Mouse (Mus musculus): Measurements from ENCODE around the gene E130309D02Rik.

The E130309D02Rik gene

DNA sequence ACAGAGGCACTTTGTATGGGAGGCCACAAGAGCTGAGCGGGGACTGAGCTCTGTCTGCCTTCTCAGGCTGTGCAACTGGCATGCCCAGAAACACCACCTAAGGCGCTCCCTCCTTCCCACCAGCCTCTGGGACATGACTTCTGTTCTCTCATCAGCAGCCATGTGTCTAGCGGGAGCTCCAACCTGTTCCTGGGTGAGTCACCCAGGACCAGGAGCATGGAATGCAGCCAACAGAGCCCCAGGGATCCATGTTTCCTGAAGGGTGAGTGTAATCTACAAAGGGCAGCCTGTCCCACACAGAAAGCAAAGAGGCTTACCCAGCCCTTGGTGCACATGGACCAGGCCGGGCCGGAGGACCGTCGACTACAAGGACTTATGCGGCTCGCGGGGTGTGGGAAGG is 50.5 kb downstream of the E130309D02Rik start:
- DNase-seq, result no peak

DNA sequence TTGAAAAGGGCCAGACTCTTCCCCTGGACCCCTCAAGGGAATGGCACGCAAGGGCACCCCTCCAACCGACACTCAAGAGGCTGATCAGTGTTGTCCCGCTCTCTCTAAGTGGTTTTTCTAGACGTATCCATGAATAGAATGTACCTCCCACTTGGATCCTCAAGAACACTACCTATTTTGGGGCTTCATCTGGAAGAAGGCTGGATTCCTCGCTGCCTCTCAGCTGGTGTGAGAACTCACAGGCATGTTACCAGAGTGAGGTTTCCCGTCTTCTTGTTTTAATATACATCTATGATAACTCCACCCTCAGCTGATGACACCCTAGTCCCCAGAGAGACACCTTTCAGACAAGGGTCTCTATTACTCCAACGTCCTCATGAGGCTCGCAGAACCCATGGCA is 53.5 kb downstream of the E130309D02Rik start:
- DNase-seq, result peak; percentile 62

DNA sequence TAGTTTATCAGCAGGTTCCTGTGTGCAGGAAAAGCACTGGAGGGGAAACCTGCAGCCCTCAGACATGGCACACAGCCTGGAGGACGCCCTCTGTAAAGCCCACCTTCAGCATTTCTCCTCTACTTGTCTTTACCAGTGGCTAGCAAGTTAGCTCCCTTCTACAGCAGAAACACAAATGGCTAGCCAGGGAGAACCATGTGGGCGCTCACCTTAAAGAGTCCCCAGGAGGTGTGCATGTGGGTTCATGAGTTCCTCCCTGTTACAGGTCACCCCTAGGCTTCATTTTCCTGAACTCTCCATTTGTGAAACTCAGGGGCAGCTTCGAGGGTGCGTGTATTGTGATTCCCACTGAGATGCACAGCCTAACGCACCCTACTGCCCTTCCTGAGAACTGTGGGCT is 59.4 kb downstream of the E130309D02Rik start:
- no peak for DNase-seq

DNA sequence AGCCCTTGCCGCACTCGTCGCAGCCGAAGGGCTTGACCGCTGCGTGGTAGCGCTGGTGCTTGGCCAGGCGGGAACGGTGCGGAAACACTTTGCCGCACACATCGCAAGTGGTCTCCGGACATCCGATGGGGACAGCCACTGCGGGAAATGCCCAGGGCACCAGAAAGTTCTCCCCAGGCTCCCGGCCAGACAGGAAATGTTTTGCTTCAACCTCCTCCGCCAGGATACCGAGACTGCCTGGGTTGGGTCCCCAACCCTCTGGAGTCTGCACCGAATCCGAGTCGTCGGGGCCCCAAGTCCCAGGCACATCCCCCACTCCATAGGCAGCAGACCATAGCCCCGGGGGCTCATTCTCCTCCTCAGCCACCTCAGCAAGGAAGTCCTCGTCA is 60.0 kb downstream of the E130309D02Rik start:
- DNase-seq, result no peak

DNA sequence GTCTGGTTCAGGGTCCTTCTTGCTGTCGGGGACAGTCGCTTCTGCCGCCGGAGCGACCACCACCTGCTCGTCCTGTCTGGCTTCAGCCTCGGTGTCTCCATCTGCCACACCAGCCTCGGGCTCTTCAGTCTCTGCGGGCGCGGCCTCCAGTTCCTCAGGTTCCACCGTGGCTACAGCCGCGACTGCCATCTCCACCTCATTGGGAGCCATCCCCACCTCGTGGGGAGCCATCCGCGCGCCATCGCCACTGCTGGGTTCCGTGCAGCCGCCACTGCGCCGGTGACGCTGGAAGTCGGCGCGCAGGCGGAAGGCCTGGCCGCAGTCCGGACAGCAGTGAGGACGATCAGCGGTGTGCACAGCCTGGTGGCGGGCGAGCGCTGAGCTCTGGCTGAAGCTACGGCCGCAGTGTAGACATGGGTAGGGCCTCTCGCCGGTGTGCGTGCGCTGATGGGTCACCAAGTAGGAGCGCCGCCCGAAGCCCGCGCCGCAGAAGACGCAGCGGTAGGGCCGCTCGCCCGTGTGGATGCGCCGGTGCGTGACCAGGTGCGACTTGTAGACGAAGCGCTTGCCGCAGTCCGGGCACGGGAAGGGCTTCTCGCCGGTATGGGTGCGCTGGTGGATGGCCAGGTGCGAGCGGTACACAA is 60.6 kb downstream of the E130309D02Rik start:
- no peak for DNase-seq

DNA sequence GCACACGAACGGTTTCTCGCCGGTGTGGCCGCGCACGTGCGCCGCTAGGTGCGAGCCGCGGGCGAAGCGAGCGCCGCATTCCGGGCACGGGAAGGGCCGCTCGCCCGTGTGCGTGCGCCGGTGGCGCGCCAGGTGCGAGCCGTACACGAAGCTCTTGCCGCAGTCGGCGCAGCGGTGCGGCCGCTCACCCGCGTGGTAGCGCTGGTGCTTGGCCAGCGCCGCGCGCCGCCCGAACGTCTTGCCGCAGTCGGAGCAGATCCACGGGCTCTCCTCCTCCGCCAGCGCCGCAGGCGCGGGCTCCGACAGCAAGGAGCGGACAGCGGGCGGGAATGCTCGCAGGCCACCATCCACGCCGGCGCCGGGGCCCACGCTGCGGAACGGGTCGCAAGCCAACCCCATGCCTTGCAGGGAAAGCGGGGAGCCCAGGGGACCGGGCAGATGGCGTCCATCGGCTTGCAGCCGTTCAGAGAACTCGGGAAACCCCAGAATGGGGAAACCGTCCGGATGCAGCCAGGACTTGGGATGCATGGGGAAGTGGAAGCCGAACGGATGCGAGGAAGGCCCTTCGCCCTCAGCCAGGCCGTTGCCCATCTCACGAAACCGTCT is 61.2 kb downstream of the E130309D02Rik start:
- DNase-seq, result peak; percentile 43

DNA sequence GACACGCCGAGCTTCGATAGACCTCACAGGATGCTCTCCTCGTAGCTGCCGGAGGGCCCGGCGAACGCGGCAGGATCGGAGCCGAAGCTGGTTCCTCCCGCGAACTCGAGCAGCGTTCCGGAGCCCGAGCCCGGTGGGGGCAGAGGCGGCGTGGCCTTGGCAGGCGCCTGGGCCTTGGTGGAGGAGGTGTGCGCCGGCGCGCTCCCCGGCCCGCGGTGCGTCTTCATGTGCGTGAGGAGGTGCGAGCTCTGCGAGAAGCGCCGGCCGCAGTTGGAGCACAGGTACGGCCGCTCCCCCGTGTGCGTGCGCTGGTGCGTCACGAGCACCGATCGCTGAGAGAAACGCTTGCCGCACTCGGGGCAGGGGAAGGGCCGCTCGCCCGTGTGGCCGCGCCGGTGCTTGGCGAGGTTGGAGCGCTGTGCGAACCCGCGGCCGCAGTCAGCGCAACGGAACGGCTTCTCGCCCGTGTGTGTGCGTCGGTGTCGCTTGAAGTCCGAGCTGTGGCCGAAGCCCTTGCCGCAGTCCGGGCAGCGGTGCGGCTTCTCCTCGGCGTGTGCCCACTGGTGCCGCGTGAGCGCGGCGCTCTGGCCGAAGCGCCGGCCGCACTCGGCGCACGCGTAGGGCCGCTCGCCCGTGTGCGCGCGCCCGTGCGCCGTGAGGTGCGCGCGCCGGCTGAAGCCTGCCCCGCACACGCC is 61.8 kb downstream of the E130309D02Rik start:
- peak; percentile 35 for DNase-seq

DNA sequence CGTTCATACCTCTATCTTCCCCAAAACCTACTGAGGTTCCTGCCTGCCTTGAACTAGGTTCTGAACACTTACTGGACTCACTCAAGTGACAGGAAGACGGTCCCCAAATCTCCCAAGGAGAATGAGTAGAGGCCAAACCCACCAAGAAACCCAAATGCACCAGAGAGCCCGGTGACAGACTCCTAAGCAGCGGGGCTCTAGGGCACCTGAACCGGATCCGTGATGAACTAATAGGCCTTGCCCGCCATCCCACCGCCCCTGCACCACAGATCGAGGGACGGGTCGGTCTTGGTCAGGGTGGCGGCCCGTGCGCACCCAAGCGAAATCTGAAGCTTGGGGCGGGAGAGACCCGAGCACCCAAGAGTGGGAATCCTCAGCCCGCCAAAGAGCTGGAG is 62.4 kb downstream of the E130309D02Rik start:
- DNase-seq, result no peak

DNA sequence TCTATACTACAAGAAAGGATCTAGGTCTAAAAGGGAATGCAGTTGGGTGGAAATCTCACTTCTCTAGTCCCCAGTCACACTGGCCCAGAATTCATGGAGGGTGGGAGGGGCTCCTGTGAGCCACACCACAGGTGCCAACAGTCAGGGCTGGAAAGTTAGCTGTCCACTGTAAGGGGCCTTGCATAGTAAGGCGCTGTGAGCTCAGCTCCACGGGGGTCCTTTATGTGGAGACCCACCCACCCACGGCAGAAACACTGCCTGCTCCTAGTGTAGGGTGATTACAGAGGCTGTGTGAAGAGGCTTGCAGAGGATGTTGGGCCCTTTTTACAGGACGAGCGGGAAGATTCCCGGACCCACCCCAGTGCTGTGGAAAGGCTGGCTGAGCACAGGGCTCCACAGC is 63.1 kb downstream of the E130309D02Rik start:
- DNase-seq, result no peak

Measured in right cerebral cortex, adult 18-20 months (tissue).